Mouse (Mus musculus) kidney, embryonic 14.5 days (tissue): Measurements from ENCODE around the gene Capn15. TPM values are rescaled to one million over a fixed set of nuclear protein-coding genes. Genes with fewer than 3 reads are reported as not detected.

ENCODE experiments used
- ATAC-seq: fragments of 200-750 bp; cut with Nextera tagmentation; 2 replicates; pipeline ENCODE4 v1.8.0; 2017; ENCODE audit warnings: moderate number of reproducible peaks, mild to moderate bottlenecking, moderate TSS enrichment, moderate library complexity; ENCODE audit not compliant: low FRiP score, low TSS enrichment
- H3K27ac ChIP-seq: fragments of 300-500 bp; sonication (generic); 2 replicates; pipeline ENCODE4 v1.5.1; 2014; ENCODE audit warnings: low read depth, mild to moderate bottlenecking, low read length, moderate library complexity, mixed read lengths
- H3K27me3 ChIP-seq: fragments of 300-500 bp; sonication (generic); 2 replicates; pipeline ENCODE4 v1.6.1; 2014; ENCODE audit warnings: mild to moderate bottlenecking, low read length; ENCODE audit not compliant: control insufficient read depth, insufficient read depth
- H3K36me3 ChIP-seq: fragments of 300-500 bp; sonication (generic); 2 replicates; pipeline ENCODE4 v1.6.1; 2014; ENCODE audit warnings: low read length, mixed read lengths; ENCODE audit not compliant: control insufficient read depth, insufficient read depth
- H3K4me1 ChIP-seq: fragments of 300-500 bp; sonication (generic); 2 replicates; pipeline ENCODE4 v1.6.1; 2014; ENCODE audit warnings: low read length, mixed read lengths; ENCODE audit not compliant: control insufficient read depth, insufficient read depth
- H3K4me2 ChIP-seq: fragments of 300-500 bp; sonication (generic); replicated peaks from 2 replicates; pipeline ENCODE4 v1.6.1; 2014; ENCODE audit warnings: low read depth, mild to moderate bottlenecking, low read length
- H3K4me3 ChIP-seq: fragments of 300-500 bp; sonication (generic); 2 replicates; pipeline ENCODE4 v1.5.1; 2014; ENCODE audit warnings: mild to moderate bottlenecking, low read length
- H3K9ac ChIP-seq: fragments of 300-500 bp; sonication (generic); 2 replicates; pipeline ENCODE4 v1.6.1; 2014; ENCODE audit warnings: low read depth, mild to moderate bottlenecking, low read length, moderate library complexity
- H3K9me3 ChIP-seq: fragments of 300-500 bp; sonication (generic); 2 replicates; pipeline ENCODE4 v1.6.1; 2016; ENCODE audit warnings: low read length; ENCODE audit not compliant: control insufficient read depth
- WGBS: fragments of 180-500 bp; shearing (Covaris S2); extraction: QIAGEN DNeasy Blood & Tissue Kit; methylation state at CpG from one replicate; pipeline ENCODE4 v1.1.7; 2014; 5-methylcytosine and 5-hydroxymethylcytosine counted together
- polyA plus RNA-seq: library from polyadenylated mRNA; unstranded; fragments of >200 nt; fragmentation: Nextera tagmentation; extraction: Ambion mirVana; gene quantifications from 2 replicates; pipeline ENCODE4 v1.2.1, GENCODE M21; 2014

Gene Capn15
- polyA plus RNA-seq, 1 experiment from 2014 or later: 35.3 TPM

GRCm38 (mm10) chr17:25913877-25914275 is 71.7 kb downstream of the Capn15 start:
- Histone ChIP-seq H3K4me2 (no peak overlapping the region), H3K4me3 (no peak overlapping the region), H3K9ac (no peak overlapping the region), H3K27me3 (no peaks in the 10 kb centered on the region), H3K36me3 (peaks cover 12% of the 10 kb centered on the region; the same call in 1 of the 2 replicates), H3K4me1 (peaks cover 13% of the 10 kb centered on the region), H3K27ac (no peak overlapping the region), H3K9me3 (no peaks in the 10 kb centered on the region)
- 70% methylated on average over 1 of the region's 1 CpGs for WGBS
- no peak for ATAC-seq

GRCm38 (mm10) chr17:25913186-25913876 is 72.3 kb downstream of the Capn15 start:
- Histone ChIP-seq H3K4me3 (no peak overlapping the region), H3K27me3 (no peaks in the 10 kb centered on the region), H3K9me3 (no peaks in the 10 kb centered on the region), H3K4me2 (no peak overlapping the region), H3K9ac (no peak overlapping the region), H3K4me1 (peaks cover 9% of the 10 kb centered on the region), H3K36me3 (peaks cover 12% of the 10 kb centered on the region; the same call in 1 of the 2 replicates), H3K27ac (no peak overlapping the region)
- WGBS: 84% methylated on average over 14 of the region's 14 CpGs
- ATAC-seq: no peak

- 91% methylated on average over 4 of the region's 4 CpGs for WGBS
Observed at GRCm38 (mm10) chr17:25911816-25912215, 73.8 kb downstream of the Capn15 start.

More at GRCm38 (mm10) chr17:25911816-25912215, 73.8 kb downstream of the Capn15 start:
- Histone ChIP-seq H3K4me1 (no peaks in the 10 kb centered on the region), H3K27me3 (no peaks in the 10 kb centered on the region), H3K9me3 (no peaks in the 10 kb centered on the region), H3K4me2 (no peak overlapping the region), H3K27ac (no peak overlapping the region), H3K9ac (no peak overlapping the region), H3K4me3 (no peak overlapping the region), H3K36me3 (peaks cover 7% of the 10 kb centered on the region; the same call in 1 of the 2 replicates)
- ATAC-seq: no peak

Other genes with a start within 250 kb of the Capn15 start
- gene Mslnl, start 249.8 kb downstream of the Capn15 start, polyA plus RNA-seq: not detected in 2 replicates
- gene Msln, start 231.4 kb downstream of the Capn15 start, polyA plus RNA-seq: 2.6 and 3.3 TPM in 2 replicates
- 25.3 and 27.3 TPM in 2 replicates for gene Narfl, start 212.0 kb downstream of the Capn15 start, polyA plus RNA-seq
- gene Haghl, start 200.1 kb downstream of the Capn15 start, polyA plus RNA-seq: 75.4 and 75.6 TPM in 2 replicates
- 0.32 and 0.41 TPM in 2 replicates for gene Ccdc78, start 199.2 kb downstream of the Capn15 start, polyA plus RNA-seq
- gene Fam173a, start 192.9 kb downstream of the Capn15 start, polyA plus RNA-seq: 90.2 and 111 TPM in 2 replicates
- gene AC134908.4, start 190.1 kb downstream of the Capn15 start, polyA plus RNA-seq: not detected in 2 replicates
- gene Metrn, start 188.7 kb downstream of the Capn15 start, polyA plus RNA-seq: 8.2 and 28.6 TPM in 2 replicates
- 1.1 and 1.3 TPM in 2 replicates for gene Fbxl16, start 176.7 kb downstream of the Capn15 start, polyA plus RNA-seq
- 21.4 and 32.0 TPM in 2 replicates for gene Wdr24, start 162.2 kb downstream of the Capn15 start, polyA plus RNA-seq
- gene Jmjd8, start 156.9 kb downstream of the Capn15 start, polyA plus RNA-seq: 45.7 and 47.0 TPM in 2 replicates
- gene Stub1, start 152.4 kb downstream of the Capn15 start, polyA plus RNA-seq: 350 and 425 TPM in 2 replicates
- 2.0 and 2.5 TPM in 2 replicates for gene Rhbdl1, start 148.5 kb downstream of the Capn15 start, polyA plus RNA-seq
- 1.7 and 2.6 TPM in 2 replicates for gene Gm20683, start 144.0 kb downstream of the Capn15 start, polyA plus RNA-seq
- 13.0 and 21.7 TPM in 2 replicates for gene Rhot2, start 140.9 kb downstream of the Capn15 start, polyA plus RNA-seq
- gene Wdr90, start 124.3 kb downstream of the Capn15 start, polyA plus RNA-seq: 21.4 and 27.5 TPM in 2 replicates
- gene Mcrip2, start 117.0 kb downstream of the Capn15 start, polyA plus RNA-seq: 40.0 and 41.4 TPM in 2 replicates
- 83.9 and 85.3 TPM in 2 replicates for gene Mettl26, start 110.7 kb downstream of the Capn15 start, polyA plus RNA-seq
- 0.99 and 1.2 TPM in 2 replicates for gene Wfikkn1, start 104.9 kb downstream of the Capn15 start, polyA plus RNA-seq
- gene Rab40c, start 66.1 kb downstream of the Capn15 start, polyA plus RNA-seq: 17.2 and 20.4 TPM in 2 replicates
- gene Pigq, start 40.9 kb downstream of the Capn15 start, polyA plus RNA-seq: 51.5 and 77.2 TPM in 2 replicates
- 0.28 and 0.43 TPM in 2 replicates for gene Nhlrc4, start 40.8 kb downstream of the Capn15 start, polyA plus RNA-seq
- 2.8 and 4.4 TPM in 2 replicates for gene A930017K11Rik, start 33.2 kb downstream of the Capn15 start, polyA plus RNA-seq
- 15.0 and 24.2 TPM in 2 replicates for gene Rab11fip3, start 83.8 kb upstream of the Capn15 start, polyA plus RNA-seq
- 24.6 and 35.1 TPM in 2 replicates for gene Decr2, start 104.5 kb upstream of the Capn15 start, polyA plus RNA-seq
- 107 and 146 TPM in 2 replicates for gene Nme4, start 109.8 kb upstream of the Capn15 start, polyA plus RNA-seq
- 2.5 and 2.6 TPM in 2 replicates for gene Tmem8, start 127.5 kb upstream of the Capn15 start, polyA plus RNA-seq
- gene Mrpl28, start 137.7 kb upstream of the Capn15 start, polyA plus RNA-seq: 225 and 241 TPM in 2 replicates
- 8.9 and 10.2 TPM in 2 replicates for gene Axin1, start 152.9 kb upstream of the Capn15 start, polyA plus RNA-seq
- 0.38 and 0.46 TPM in 2 replicates for gene Pdia2, start 213.3 kb upstream of the Capn15 start, polyA plus RNA-seq
- gene Rgs11, start 217.2 kb upstream of the Capn15 start, polyA plus RNA-seq: 5.2 and 5.9 TPM in 2 replicates
- gene Arhgdig, start 222.0 kb upstream of the Capn15 start, polyA plus RNA-seq: 6.3 and 6.9 TPM in 2 replicates